Mouse (Mus musculus): ENCODE results near the gene Mink1. TPM values are rescaled to one million over a fixed set of nuclear protein-coding genes. Genes with fewer than 3 reads are reported as not detected.
A peak's percentile ranks its signal among the peaks of the same experiment; 100 is the strongest.

The Mink1 gene
- total and polyA plus RNA-seq, 2 experiments, result 11.0 to 51.4 TPM

GRCm38 (mm10) chr11:70583775-70584174, 21.1 kb downstream of the Mink1 start:
- no peak overlapping the region for H3K4me3 ChIP-seq (ENCODE audit: insufficient read depth, low read depth, low read length)
- H3K27ac ChIP-seq (replicated peaks; ENCODE audit: insufficient read depth, low read depth, low read length), result no peak overlapping the region
- H3K9ac ChIP-seq (ENCODE audit: low read depth, low read length), result no peak overlapping the region
- TF ChIP-seq POLR2A (IDR thresholded peaks at IDR 0.05; ENCODE audit: extremely low read depth, insufficient read depth, low read length) (no peak), CTCF (IDR thresholded peaks at IDR 0.05; ENCODE audit: low read depth, low read length) (no peak)
- no peak for DNase-seq (ENCODE audit: extremely low read depth, low read depth, low spot score)
- WGBS, result 76% methylated on average over 7 of the region's 7 CpGs
- H3K27me3 ChIP-seq (ENCODE audit: control insufficient read depth, insufficient read depth, low read length), result no peaks in the 10 kb centered on the region
- peaks cover 47% of the 10 kb centered on the region for H3K79me2 ChIP-seq (ENCODE audit: control insufficient read depth, insufficient read depth, low read length)
- no peaks in the 10 kb centered on the region for H3K36me3 ChIP-seq (ENCODE audit: control insufficient read depth, insufficient read depth, low read length)
- peaks cover 24% of the 10 kb centered on the region for H3K4me1 ChIP-seq (ENCODE audit: control insufficient read depth, insufficient read depth, low read length)

GRCm38 (mm10) chr11:70585457-70585856, 22.8 kb downstream of the Mink1 start:
- H3K9ac ChIP-seq (ENCODE audit: low read depth, low read length), result no peak overlapping the region
- no peak for TF ChIP-seq CTCF (IDR thresholded peaks at IDR 0.05; ENCODE audit: low read depth, low read length)
- TF ChIP-seq POLR2A (IDR thresholded peaks at IDR 0.05; ENCODE audit: extremely low read depth, insufficient read depth, low read length), result no peak
- no peak overlapping the region for H3K4me3 ChIP-seq (ENCODE audit: insufficient read depth, low read depth, low read length)
- no peaks in the 10 kb centered on the region for H3K27me3 ChIP-seq (ENCODE audit: control insufficient read depth, insufficient read depth, low read length)
- DNase-seq (ENCODE audit: extremely low read depth, low read depth, low spot score), result no peak
- H3K79me2 ChIP-seq (ENCODE audit: control insufficient read depth, insufficient read depth, low read length), result peaks cover 48% of the 10 kb centered on the region
- H3K4me1 ChIP-seq (ENCODE audit: control insufficient read depth, insufficient read depth, low read length), result peaks cover 17% of the 10 kb centered on the region
- H3K27ac ChIP-seq (replicated peaks; ENCODE audit: insufficient read depth, low read depth, low read length), result no peak overlapping the region
- H3K36me3 ChIP-seq (ENCODE audit: control insufficient read depth, insufficient read depth, low read length), result no peaks in the 10 kb centered on the region
- 9% methylated on average over 7 of the region's 7 CpGs for WGBS

GRCm38 (mm10) chr11:70586261-70586660, 23.6 kb downstream of the Mink1 start:
- TF ChIP-seq CTCF (IDR thresholded peaks at IDR 0.05; ENCODE audit: low read depth, low read length) (no peak), POLR2A (IDR thresholded peaks at IDR 0.05; ENCODE audit: extremely low read depth, insufficient read depth, low read length) (no peak)
- Histone ChIP-seq H3K4me1 (ENCODE audit: control insufficient read depth, insufficient read depth, low read length) (peaks cover 15% of the 10 kb centered on the region), H3K27me3 (ENCODE audit: control insufficient read depth, insufficient read depth, low read length) (no peaks in the 10 kb centered on the region), H3K27ac (replicated peaks; ENCODE audit: insufficient read depth, low read depth, low read length) (no peak overlapping the region), H3K79me2 (ENCODE audit: control insufficient read depth, insufficient read depth, low read length) (peaks cover 50% of the 10 kb centered on the region), H3K36me3 (ENCODE audit: control insufficient read depth, insufficient read depth, low read length) (no peaks in the 10 kb centered on the region), H3K9ac (ENCODE audit: low read depth, low read length) (no peak overlapping the region), H3K4me3 (ENCODE audit: insufficient read depth, low read depth, low read length) (no peak overlapping the region)
- WGBS, result 71% methylated on average over 3 of the region's 3 CpGs
- no peak for DNase-seq (ENCODE audit: extremely low read depth, low read depth, low spot score)

GRCm38 (mm10) chr11:70586954-70587353, 24.3 kb downstream of the Mink1 start:
- Histone ChIP-seq H3K4me1 (ENCODE audit: control insufficient read depth, insufficient read depth, low read length) (peaks cover 18% of the 10 kb centered on the region), H3K9ac (ENCODE audit: low read depth, low read length) (no peak overlapping the region), H3K36me3 (ENCODE audit: control insufficient read depth, insufficient read depth, low read length) (no peaks in the 10 kb centered on the region), H3K79me2 (ENCODE audit: control insufficient read depth, insufficient read depth, low read length) (peaks cover 51% of the 10 kb centered on the region), H3K27me3 (ENCODE audit: control insufficient read depth, insufficient read depth, low read length) (no peaks in the 10 kb centered on the region), H3K27ac (replicated peaks; ENCODE audit: insufficient read depth, low read depth, low read length) (no peak overlapping the region), H3K4me3 (ENCODE audit: insufficient read depth, low read depth, low read length) (no peak overlapping the region)
- TF ChIP-seq POLR2A (IDR thresholded peaks at IDR 0.05; ENCODE audit: extremely low read depth, insufficient read depth, low read length) (no peak), CTCF (IDR thresholded peaks at IDR 0.05; ENCODE audit: low read depth, low read length) (no peak)
- WGBS, result 80% methylated on average over 5 of the region's 5 CpGs
- no peak for DNase-seq (ENCODE audit: extremely low read depth, low read depth, low spot score)

GRCm38 (mm10) chr11:70591733-70592132, 29.1 kb downstream of the Mink1 start:
- 94% methylated on average over 1 of the region's 1 CpGs for WGBS
- Histone ChIP-seq H3K9ac (ENCODE audit: low read depth, low read length) (no peak overlapping the region), H3K79me2 (ENCODE audit: control insufficient read depth, insufficient read depth, low read length) (peaks cover 23% of the 10 kb centered on the region), H3K27ac (replicated peaks; ENCODE audit: insufficient read depth, low read depth, low read length) (no peak overlapping the region), H3K27me3 (ENCODE audit: control insufficient read depth, insufficient read depth, low read length) (no peaks in the 10 kb centered on the region), H3K4me1 (ENCODE audit: control insufficient read depth, insufficient read depth, low read length) (peaks cover 10% of the 10 kb centered on the region), H3K4me3 (ENCODE audit: insufficient read depth, low read depth, low read length) (no peak overlapping the region), H3K36me3 (ENCODE audit: control insufficient read depth, insufficient read depth, low read length) (no peaks in the 10 kb centered on the region; the same call in 1 of the 2 replicates)
- no peak for DNase-seq (ENCODE audit: extremely low read depth, low read depth, low spot score)
- TF ChIP-seq POLR2A (IDR thresholded peaks at IDR 0.05; ENCODE audit: extremely low read depth, insufficient read depth, low read length) (no peak), CTCF (IDR thresholded peaks at IDR 0.05; ENCODE audit: low read depth, low read length) (no peak)

GRCm38 (mm10) chr11:70594253-70594989, 31.7 kb downstream of the Mink1 start:
- Histone ChIP-seq H3K27me3 (ENCODE audit: control insufficient read depth, insufficient read depth, low read length) (no peaks in the 10 kb centered on the region), H3K4me3 (ENCODE audit: insufficient read depth, low read depth, low read length) (no peak overlapping the region), H3K4me1 (ENCODE audit: control insufficient read depth, insufficient read depth, low read length) (peaks cover 13% of the 10 kb centered on the region), H3K36me3 (ENCODE audit: control insufficient read depth, insufficient read depth, low read length) (peaks cover 4% of the 10 kb centered on the region; the same call in 1 of the 2 replicates), H3K79me2 (ENCODE audit: control insufficient read depth, insufficient read depth, low read length) (peaks cover 12% of the 10 kb centered on the region; the same call in 1 of the 2 replicates), H3K27ac (replicated peaks; ENCODE audit: insufficient read depth, low read depth, low read length) (peak overlapping the region; percentile 69), H3K9ac (ENCODE audit: low read depth, low read length) (peak overlapping the region; percentile 18; the same call in 1 of the 2 replicates)
- DNase-seq (ENCODE audit: extremely low read depth, low read depth, low spot score), result no peak
- TF ChIP-seq POLR2A (IDR thresholded peaks at IDR 0.05; ENCODE audit: extremely low read depth, insufficient read depth, low read length) (no peak), CTCF (IDR thresholded peaks at IDR 0.05; ENCODE audit: low read depth, low read length) (no peak)
- WGBS, result 80% methylated on average over 15 of the region's 15 CpGs
